Mouse (Mus musculus): ENCODE measurements at regions not wholly inside any gene's neighbourhood (a gene's known extent, or its start where the extent isn't known, plus 50 kb on each side); places are given as distances from the start of the nearest gene placed in this dataset.

GRCm38 (mm10) chr3:33962938-33963337 lies 56.8 kb upstream of the Fxr1 start:
- no peak for DNase-seq
- Histone ChIP-seq H3K4me3 (ENCODE audit: control insufficient read depth, insufficient read depth, low read length) (no peak overlapping the region), H3K36me3 (ENCODE audit: control insufficient read depth, insufficient read depth, low read length) (no peaks in the 10 kb centered on the region), H3K27me3 (ENCODE audit: control insufficient read depth, insufficient read depth, low read length) (no peaks in the 10 kb centered on the region), H3K4me1 (replicated peaks; ENCODE audit: control insufficient read depth, insufficient read depth, low read length) (no peaks in the 10 kb centered on the region), H3K27ac (ENCODE audit: control insufficient read depth, insufficient read depth, low read length) (no peak overlapping the region)
- TF ChIP-seq POLR2A (IDR thresholded peaks at IDR 0.05; ENCODE audit: control insufficient read depth, extremely low read depth, insufficient read depth, low read length, poor library complexity) = no peak
- 56% methylated on average over 5 of the region's 5 CpGs for WGBS

GRCm38 (mm10) chr3:33967184-33967583 lies 52.6 kb upstream of the Fxr1 start:
- TF ChIP-seq CTCF (IDR thresholded peaks at IDR 0.05; ENCODE audit: borderline replicate concordance, control insufficient read depth, extremely low read depth, insufficient read depth, low read length, poor library complexity) = no peak
- TF ChIP-seq POLR2A (IDR thresholded peaks at IDR 0.05; ENCODE audit: control insufficient read depth, extremely low read depth, insufficient read depth, low read length, poor library complexity) = no peak
- Histone ChIP-seq H3K4me1 (replicated peaks; ENCODE audit: control insufficient read depth, insufficient read depth, low read length) (no peaks in the 10 kb centered on the region), H3K27me3 (ENCODE audit: control insufficient read depth, insufficient read depth, low read length) (no peaks in the 10 kb centered on the region), H3K4me3 (ENCODE audit: control insufficient read depth, insufficient read depth, low read length) (no peak overlapping the region), H3K27ac (ENCODE audit: control insufficient read depth, insufficient read depth, low read length) (no peak overlapping the region), H3K36me3 (ENCODE audit: control insufficient read depth, insufficient read depth, low read length) (no peaks in the 10 kb centered on the region)
- no peak for DNase-seq
- WGBS = 53% methylated on average over 8 of the region's 8 CpGs
